Mouse (Mus musculus): ENCODE results near the gene Stpg3.

DNA sequence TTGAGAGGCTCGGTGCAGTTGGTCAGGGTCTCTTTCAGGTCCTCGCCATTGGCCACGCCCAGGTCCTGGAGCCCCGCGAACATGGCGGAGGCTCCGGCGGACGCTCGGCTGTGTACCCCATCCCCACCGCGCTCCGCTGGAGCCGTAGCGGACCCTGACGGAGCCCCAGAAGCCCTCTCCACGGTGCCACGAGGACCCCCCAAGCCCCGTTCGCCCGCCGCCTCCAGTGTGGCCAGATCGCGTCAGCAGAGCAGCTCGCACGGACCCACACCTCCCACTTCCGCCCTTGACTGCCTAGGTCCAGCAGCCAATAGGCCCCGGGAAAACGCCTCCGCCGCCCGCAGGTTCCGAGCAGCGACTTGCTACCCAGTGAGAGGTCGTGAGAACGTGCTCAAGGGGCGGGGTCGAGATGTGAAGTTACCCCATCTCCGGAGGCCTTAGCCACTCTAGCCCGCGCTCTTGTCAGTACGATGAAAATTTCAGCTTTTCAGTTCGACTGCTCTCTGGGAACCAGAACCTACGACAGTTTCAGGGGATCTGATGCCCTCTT, 3.2 kb downstream of the Stpg3 start, which contains the start of gene Nelfb:
- TF ChIP-seq POLR2A (IDR thresholded peaks at IDR 0.05; ENCODE audit: borderline replicate concordance, extremely low read depth, insufficient read depth, insufficient read length, poor library complexity, severe bottlenecking) = 0 out of 2 replicates have a peak, but pooled peaks have one; percentile 37
- TF ChIP-seq CTCF (IDR thresholded peaks at IDR 0.05; ENCODE audit: borderline replicate concordance, extremely low read depth, insufficient read depth, insufficient read length) = no peak
